Mouse (Mus musculus) heart, embryonic 11.5 days (tissue): ENCODE data around the gene Fer. TPM values are rescaled to one million over a fixed set of nuclear protein-coding genes. Genes with fewer than 3 reads are reported as not detected.
"Not testable (repeated sequence)": the region's sequence is repeated elsewhere in the genome, so short reads cannot be mapped to it uniquely, and the experiment has no call there.

Experiments used
- ATAC-seq: fragments of 200-750 bp; cut with Nextera tagmentation; replicated peaks from 2 replicates; pipeline ENCODE4 v1.8.0; 2017; ENCODE audit warnings: moderate library complexity; ENCODE audit not compliant: insufficient number of reproducible peaks, low FRiP score, low TSS enrichment
- H3K27ac ChIP-seq: fragments of 300-500 bp; sonication (generic); 2 replicates; pipeline ENCODE4 v1.5.1; 2014; ENCODE audit warnings: mild to moderate bottlenecking, low read depth, low read length
- H3K27me3 ChIP-seq: fragments of 300-500 bp; sonication (generic); 2 replicates; pipeline ENCODE4 v1.6.1; 2014; ENCODE audit warnings: mild to moderate bottlenecking, low read length, mixed read lengths; ENCODE audit not compliant: control insufficient read depth, insufficient read depth
- H3K36me3 ChIP-seq: fragments of 300-500 bp; sonication (generic); 2 replicates; pipeline ENCODE4 v1.6.1; 2014; ENCODE audit warnings: mild to moderate bottlenecking, low read length, moderate library complexity, mixed read lengths; ENCODE audit not compliant: control insufficient read depth, insufficient read depth
- H3K4me1 ChIP-seq: fragments of 300-500 bp; sonication (generic); 2 replicates; pipeline ENCODE4 v1.6.1; 2014; ENCODE audit warnings: low read length; ENCODE audit not compliant: control insufficient read depth, insufficient read depth
- H3K4me2 ChIP-seq: fragments of 300-500 bp; sonication (generic); 2 replicates; pipeline ENCODE4 v1.6.1; 2014; ENCODE audit warnings: mild to moderate bottlenecking, moderate library complexity
- H3K4me3 ChIP-seq: fragments of 300-500 bp; sonication (generic); 2 replicates; pipeline ENCODE4 v1.5.1; 2014; ENCODE audit warnings: low read depth, low read length
- H3K9ac ChIP-seq: fragments of 300-500 bp; sonication (generic); 2 replicates; pipeline ENCODE4 v1.6.1; 2014; ENCODE audit warnings: mild to moderate bottlenecking, low read depth, low read length, moderate library complexity
- H3K9me3 ChIP-seq: fragments of 300-500 bp; sonication (generic); replicated peaks from 2 replicates; pipeline ENCODE4 v1.6.1; 2016; ENCODE audit warnings: low read length; ENCODE audit not compliant: control insufficient read depth
- WGBS: fragments of 180-500 bp; shearing (Covaris S2); extraction: QIAGEN DNeasy Blood & Tissue Kit; methylation state at CpG from one replicate; pipeline ENCODE4 v1.1.7; 2014; ENCODE audit not compliant: insufficient replicate concordance; 5-methylcytosine and 5-hydroxymethylcytosine counted together
- polyA plus RNA-seq: library from polyadenylated mRNA; unstranded; fragments of >200 nt; fragmentation: Nextera tagmentation; extraction: Ambion mirVana; gene quantifications from 2 replicates; pipeline ENCODE4 v1.2.1, GENCODE M21; 2014

Gene Fer
- polyA plus RNA-seq, 1 experiment from 2014 or later = 26.6 TPM

DNA sequence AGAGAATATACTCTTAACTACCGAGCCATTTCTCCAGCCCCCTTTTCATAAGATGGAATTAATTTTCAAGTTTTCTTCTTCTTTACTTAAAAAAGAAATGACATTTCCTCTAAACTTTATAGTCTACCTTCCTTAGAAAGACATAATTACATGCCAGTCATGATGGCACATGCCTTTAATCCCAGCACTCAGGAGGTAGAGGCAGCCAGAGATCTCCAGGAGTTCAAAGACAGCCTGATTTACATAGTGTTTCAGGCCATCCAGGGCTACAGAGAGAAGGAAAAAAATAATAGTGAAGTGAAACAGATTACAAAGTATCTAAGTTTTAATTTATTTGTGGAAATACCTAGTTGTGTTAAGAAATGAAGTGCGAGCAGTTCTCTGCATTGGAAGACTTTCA lies 26.6 kb upstream of the Fer start:
- H3K4me1 ChIP-seq = no peaks in the 10 kb centered on the region
- WGBS = 87% methylated on average over 2 of the region's 2 CpGs
- no peak overlapping the region for H3K4me3 ChIP-seq
- no peak overlapping the region for H3K4me2 ChIP-seq
- H3K27ac ChIP-seq = no peak overlapping the region
- H3K9ac ChIP-seq = no peak overlapping the region
- H3K9me3 ChIP-seq = no peaks in the 10 kb centered on the region
- H3K36me3 ChIP-seq = no peaks in the 10 kb centered on the region
- H3K27me3 ChIP-seq = no peaks in the 10 kb centered on the region
- no peak for ATAC-seq

DNA sequence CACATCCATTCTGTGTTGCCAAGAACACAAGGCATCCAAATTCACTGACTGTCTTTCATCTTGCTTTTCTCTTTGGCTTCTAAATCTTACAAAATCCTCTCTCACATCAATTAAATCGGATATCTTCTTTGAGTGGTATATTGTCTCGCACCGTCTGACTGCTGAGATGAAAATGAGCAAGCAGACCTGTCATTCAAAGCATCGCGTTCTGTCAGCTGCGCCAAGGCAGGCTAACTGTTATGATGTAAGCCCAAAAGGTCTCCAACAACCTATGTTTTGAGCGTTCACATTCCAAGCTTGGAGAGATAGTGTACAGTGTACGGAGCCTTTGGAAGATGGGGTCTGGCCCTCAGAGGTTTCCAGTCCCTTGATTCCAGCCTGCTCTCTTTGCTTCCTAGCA lies 26.2 kb upstream of the Fer start:
- H3K27me3 ChIP-seq = no peaks in the 10 kb centered on the region
- H3K9ac ChIP-seq = no peak overlapping the region
- H3K9me3 ChIP-seq = no peaks in the 10 kb centered on the region
- no peaks in the 10 kb centered on the region for H3K36me3 ChIP-seq
- WGBS = 71% methylated on average over 8 of the region's 8 CpGs
- H3K4me1 ChIP-seq = no peaks in the 10 kb centered on the region
- no peak for ATAC-seq
- H3K4me3 ChIP-seq = no peak overlapping the region
- no peak overlapping the region for H3K27ac ChIP-seq
- H3K4me2 ChIP-seq = no peak overlapping the region

DNA sequence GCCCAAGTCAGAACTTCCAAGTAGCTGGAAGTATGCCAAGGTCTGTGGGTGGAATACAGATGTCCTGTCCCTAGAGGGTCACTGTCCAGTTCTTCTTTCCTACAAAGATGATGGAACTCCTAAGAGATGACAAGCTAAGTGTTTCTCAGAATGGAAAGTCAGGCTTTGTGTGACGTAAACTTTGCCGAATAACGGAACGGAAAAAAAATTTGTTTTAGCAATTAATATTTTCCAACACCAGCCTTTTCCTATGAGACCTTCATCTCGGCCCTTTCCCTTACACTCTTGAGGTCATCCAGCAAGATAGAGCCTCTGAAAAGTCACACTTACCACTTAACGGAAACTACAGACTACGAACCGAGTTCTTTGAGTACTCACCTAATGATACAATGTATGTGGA lies 24.7 kb upstream of the Fer start:
- H3K4me3 ChIP-seq = no peak overlapping the region
- H3K4me1 ChIP-seq = no peaks in the 10 kb centered on the region
- no peak for ATAC-seq
- no peaks in the 10 kb centered on the region for H3K36me3 ChIP-seq
- no peak overlapping the region for H3K27ac ChIP-seq
- H3K4me2 ChIP-seq = no peak overlapping the region
- WGBS = 82% methylated on average over 8 of the region's 8 CpGs
- no peaks in the 10 kb centered on the region for H3K9me3 ChIP-seq
- no peaks in the 10 kb centered on the region for H3K27me3 ChIP-seq
- H3K9ac ChIP-seq = no peak overlapping the region

DNA sequence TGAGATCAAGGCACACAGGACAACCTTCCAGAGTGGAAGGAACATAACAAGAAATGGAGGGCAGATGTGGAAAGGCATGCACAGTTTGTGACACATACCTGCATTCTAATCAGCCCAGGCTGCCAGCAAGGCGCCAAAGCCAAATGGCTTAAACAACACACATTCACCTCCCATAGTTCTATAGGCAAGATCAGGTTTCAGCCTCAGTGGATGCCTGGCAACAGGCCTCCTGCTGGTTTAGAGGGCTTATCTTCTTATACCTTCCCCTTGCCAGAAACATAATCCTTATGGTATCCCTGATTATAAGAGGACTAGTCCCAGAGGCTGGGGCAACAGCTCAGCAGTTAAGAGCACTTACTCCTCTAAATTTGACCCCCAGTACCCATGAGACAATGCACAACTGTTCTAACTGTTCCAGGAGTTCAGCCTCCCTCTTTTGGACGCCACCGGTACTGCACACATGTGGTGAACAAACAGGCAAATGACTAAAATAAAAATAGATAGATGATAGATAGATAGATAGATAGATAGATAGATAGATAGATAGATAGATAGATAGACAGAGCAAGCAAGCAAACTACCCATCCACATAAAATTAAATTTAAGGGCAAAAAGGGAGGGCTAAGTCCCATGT lies 23.1 kb upstream of the Fer start:
- H3K27ac ChIP-seq = no peak overlapping the region
- no peak for ATAC-seq
- no peak overlapping the region for H3K9ac ChIP-seq
- WGBS = 86% methylated on average over 3 of the region's 3 CpGs
- no peaks in the 10 kb centered on the region for H3K36me3 ChIP-seq
- H3K4me3 ChIP-seq = no peak overlapping the region
- no peak overlapping the region for H3K4me2 ChIP-seq
- H3K27me3 ChIP-seq = no peaks in the 10 kb centered on the region
- H3K4me1 ChIP-seq = no peaks in the 10 kb centered on the region
- H3K9me3 ChIP-seq = no peaks in the 10 kb centered on the region

DNA sequence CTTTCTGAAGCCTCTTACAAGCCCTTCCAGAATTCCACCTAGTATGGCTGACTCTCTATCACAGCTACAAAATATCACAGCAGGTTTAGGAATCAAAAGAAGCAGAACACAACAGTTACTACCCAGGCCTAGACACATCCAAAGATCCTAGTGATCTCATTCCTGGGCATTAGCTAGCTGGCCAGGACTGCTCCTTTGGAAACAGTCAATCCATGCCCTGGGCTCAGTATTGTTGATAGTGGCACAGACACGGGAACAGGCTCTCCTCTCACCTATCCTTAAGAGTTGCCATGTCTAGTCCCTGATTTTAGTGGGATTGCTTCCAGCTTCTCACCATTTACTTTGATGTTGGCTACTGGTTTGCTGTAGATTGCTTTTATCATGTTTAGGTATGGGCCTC lies 20.6 kb upstream of the Fer start:
- Histone ChIP-seq H3K27me3 (no peaks in the 10 kb centered on the region), H3K4me3 (no peak overlapping the region), H3K27ac (no peak overlapping the region), H3K4me1 (no peaks in the 10 kb centered on the region), H3K36me3 (no peaks in the 10 kb centered on the region), H3K9me3 (no peaks in the 10 kb centered on the region), H3K4me2 (no peak overlapping the region), H3K9ac (no peak overlapping the region)
- ATAC-seq = no peak
- 83% methylated on average over 1 of the region's 1 CpGs for WGBS

DNA sequence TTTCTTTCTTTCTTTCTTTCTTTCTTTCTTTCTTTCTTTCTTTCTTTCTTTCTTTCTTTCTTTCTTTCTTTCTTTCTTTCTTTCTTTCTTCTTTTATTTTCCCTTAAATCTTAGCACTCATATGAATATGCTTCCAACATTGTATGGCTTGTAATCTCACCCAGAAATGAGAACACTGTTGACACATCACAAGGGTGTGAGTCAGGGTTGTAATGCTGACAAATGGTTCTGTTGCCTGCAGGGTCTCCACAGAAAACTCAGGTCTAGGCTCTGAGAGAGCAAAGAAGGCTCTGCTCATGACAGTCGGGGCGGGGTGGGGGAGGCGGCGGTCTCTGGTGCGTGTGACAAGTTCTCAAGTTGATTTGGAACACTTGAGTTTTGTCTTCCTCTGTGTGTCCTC lies 17.9 kb upstream of the Fer start:
- Histone ChIP-seq H3K9me3 (no peaks in the 10 kb centered on the region), H3K36me3 (no peaks in the 10 kb centered on the region), H3K4me2 (no peak overlapping the region), H3K9ac (no peak overlapping the region), H3K4me1 (no peaks in the 10 kb centered on the region), H3K4me3 (no peak overlapping the region), H3K27ac (no peak overlapping the region), H3K27me3 (no peaks in the 10 kb centered on the region)
- ATAC-seq = no peak
- 62% methylated on average over 5 of the region's 5 CpGs for WGBS

DNA sequence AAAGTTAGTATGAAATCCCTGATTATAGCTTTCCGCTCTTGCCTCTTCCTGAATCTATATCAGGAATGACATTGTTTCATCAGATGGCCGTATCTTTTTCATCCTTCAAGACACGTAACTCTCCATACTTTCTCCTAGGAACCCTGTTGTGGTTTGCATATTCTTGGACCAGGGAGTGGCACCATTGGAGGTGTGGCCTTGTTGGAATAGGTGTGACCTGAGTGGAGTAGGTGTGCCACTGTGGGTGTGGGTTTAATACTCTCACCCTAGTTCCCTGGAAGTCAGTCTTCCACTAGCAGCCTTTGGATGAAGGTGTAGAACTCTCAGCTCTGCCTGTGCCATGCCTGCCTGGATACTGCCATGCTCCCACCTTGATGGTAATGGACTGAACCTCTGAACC lies 17.1 kb upstream of the Fer start:
- 92% methylated on average over 3 of the region's 3 CpGs for WGBS
- not testable (repeated sequence) for ATAC-seq, H3K27me3 ChIP-seq

DNA sequence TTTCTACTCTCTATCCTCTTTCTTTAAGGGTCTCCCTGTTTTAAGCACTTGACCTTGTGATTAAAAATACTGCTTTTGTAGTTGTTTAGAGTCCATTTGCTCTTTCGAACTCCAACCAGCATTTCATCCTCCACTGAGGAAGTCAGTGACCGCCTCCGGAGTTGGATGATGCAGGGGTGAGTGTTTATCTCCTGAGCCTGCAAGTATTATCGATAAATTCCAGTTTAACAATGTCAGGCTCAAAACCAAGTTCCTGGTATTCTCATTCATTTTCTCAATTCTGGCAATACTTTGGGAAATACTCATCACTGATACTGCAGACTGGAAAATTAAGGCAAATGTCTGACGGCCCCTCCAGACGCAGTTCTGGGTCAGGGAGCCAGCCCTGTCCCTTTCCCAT lies 13.7 kb upstream of the Fer start:
- 4% methylated on average over 6 of the region's 6 CpGs for whole genome bisulfite sequencing
- Histone ChIP-seq H3K4me3 (peak overlapping the region; percentile 77), H3K4me1 (no peaks in the 10 kb centered on the region), H3K9me3 (no peaks in the 10 kb centered on the region), H3K4me2 (peak overlapping the region; percentile 63), H3K9ac (peak overlapping the region; percentile 87), H3K27ac (peak overlapping the region; percentile 75; the same call in 1 of the 2 replicates), H3K36me3 (no peaks in the 10 kb centered on the region), H3K27me3 (no peaks in the 10 kb centered on the region)
- ATAC-seq = 0 out of 2 replicates have a peak, but pooled peaks have one; percentile 50

More for the DNA sequence above, 17.1 kb upstream of the Fer start:
- H3K4me2 ChIP-seq, H3K27ac ChIP-seq, H3K4me3 ChIP-seq, H3K36me3 ChIP-seq, H3K9ac ChIP-seq, H3K9me3 ChIP-seq, H3K4me1 ChIP-seq: not testable (repeated sequence)

DNA sequence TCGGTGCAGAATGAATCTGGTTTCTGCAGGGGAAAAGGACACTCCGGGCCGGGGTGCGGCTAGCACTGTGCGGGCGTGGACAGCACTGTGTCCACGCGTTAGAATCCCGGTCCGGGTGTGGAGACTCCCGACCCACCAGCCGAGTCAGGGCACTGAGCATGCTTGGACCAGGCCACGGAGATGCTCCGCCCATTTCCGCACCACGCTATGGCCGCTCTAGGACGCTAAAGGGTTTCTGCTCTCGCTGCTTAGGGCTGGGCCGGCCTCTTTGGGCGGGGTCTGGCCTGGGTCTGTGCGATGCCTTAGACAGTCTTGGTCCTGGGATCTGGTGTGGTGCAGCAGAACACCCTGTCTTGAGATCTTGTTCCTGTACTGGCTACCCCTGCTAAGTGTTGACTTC lies 13.3 kb upstream of the Fer start:
- 0% methylated on average over 22 of the region's 22 CpGs for WGBS
- no peaks in the 10 kb centered on the region for H3K4me1 ChIP-seq
- H3K36me3 ChIP-seq = no peaks in the 10 kb centered on the region
- H3K9ac ChIP-seq = peak overlapping the region; percentile 87
- no peaks in the 10 kb centered on the region for H3K27me3 ChIP-seq
- H3K9me3 ChIP-seq = no peaks in the 10 kb centered on the region
- peak overlapping the region; percentile 75; the same call in 1 of the 2 replicates for H3K27ac ChIP-seq
- H3K4me3 ChIP-seq = peak overlapping the region; percentile 77
- peak; percentile 99 for ATAC-seq
- H3K4me2 ChIP-seq = peak overlapping the region; percentile 63
